Mouse (Mus musculus): ENCODE measurements around the gene AC129217.1.
A peak's percentile ranks its signal among the peaks of the same experiment; 100 is the strongest.
"Not testable (repeated sequence)": the region's sequence is repeated elsewhere in the genome, so short reads cannot be mapped to it uniquely, and the experiment has no call there.

Gene AC129217.1

DNA sequence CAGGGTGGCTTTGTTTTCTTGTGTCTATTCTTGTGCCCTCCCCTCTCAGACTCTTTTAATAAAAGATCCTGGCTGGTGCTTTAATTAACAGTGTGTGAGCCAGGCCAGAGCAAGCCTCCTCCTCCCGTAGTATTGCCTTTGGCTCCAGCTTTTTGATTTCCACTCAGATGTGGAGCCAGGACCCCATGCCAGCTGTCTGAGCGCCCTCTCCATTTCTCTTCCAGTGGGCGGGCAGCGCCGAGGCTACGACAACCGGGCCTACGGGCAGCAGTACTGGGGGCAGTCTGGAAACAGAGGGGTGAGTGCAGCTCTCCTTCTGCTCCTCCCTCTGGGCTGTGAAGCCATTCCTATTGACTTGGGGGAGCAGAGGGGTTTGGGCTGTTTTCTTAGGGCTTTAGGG, 1.1 kb downstream of the AC129217.1 start:
- no peak for DNase-seq (ENCODE audit: low spot score in 2 of 2)

DNA sequence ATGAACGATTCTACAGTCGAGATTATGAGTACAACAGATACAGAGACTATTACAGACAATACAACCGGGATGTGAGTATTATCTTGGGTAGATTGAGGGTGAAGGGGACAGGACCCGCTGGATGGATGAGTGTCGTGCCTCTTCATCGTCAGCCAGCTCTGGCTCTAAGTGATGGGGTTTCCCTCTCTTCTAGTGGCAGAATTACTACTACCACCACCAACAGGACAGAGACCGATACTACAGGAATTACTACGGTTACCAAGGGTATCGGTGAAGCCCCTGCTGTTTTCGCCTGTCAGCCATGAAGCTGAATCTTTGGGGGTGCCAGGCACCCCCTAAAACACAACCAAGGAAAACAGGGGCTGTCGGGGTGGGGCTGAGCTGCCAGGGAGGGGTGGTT, 1.7 kb downstream of the AC129217.1 start:
- DNase-seq (ENCODE audit: low spot score in 2 of 2), result no peak

DNA sequence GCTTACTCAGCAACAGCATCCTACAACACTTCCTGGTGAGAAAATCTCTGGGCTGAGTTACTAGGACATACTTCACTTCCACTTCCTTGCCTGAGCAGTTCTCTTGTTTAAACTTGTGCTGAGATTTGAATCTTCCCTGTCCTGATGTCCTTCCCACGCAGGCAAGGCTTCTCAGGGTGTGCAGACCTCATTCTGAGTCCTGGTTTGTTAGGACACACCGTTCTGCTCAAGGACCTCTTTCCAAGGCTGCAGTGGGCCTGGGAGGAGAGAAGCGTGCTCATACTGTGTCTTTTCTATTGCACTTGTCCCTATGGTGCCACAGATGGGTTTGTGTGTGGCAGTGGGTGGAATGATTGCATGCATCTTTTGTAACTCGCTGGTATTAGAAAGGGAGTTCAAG, 3.4 kb downstream of the AC129217.1 start:
- no peak for DNase-seq (ENCODE audit: low spot score in 2 of 2)

DNA sequence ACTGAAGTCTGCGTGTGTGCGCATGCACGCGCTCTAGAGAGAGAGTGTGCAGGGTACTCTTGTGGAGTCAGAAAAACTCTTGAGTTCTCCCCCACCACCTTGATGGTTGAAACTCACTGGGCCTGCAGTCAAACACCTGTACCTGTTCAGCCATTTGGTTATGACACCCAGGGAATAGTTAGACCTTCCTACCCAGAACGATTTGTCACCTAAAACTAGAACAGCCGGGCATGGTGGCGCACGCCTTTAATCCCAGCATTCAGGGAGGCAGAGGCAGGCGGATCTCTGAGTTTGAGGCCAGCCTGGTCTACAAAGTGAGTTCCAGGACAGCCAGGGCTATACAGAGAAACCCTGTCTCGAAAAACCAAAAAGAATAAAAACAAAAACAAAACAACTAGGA, 6.8 kb downstream of the AC129217.1 start:
- DNase-seq (ENCODE audit: low spot score in 2 of 2), result not testable (repeated sequence)

DNA sequence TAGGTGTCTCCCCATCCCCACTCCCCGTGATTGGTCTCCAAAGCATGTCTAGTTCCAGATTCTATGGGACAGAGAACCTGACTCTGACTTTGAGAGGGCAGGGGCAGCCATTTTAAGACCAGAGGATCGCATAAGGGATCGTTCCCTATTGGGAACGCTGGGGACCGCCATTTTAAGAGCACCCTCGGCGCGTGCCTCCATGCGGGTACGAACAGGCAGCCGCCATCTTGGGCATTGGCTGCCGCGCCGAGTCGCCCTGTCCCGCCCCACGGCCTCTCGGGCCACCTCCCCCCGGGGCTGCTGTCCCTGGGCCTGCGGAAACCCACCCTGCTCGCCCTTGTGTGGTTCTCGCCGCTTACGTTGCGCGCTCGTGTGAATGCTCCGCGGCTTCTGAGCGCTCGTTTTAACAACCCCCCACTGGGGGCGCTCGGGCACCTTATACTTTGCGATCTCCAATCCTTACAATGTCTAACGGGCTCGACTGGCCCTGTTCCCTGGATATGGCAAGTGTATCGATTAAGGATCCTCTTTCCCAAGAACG, 7.7 kb downstream of the AC129217.1 start, which contains the start of gene Bscl2:
Gene Bscl2 (plus strand): TSS at position 217 of the 541 bp plus-strand sequence.
- peak; percentile 73 to 83 for DNase-seq (ENCODE audit: low spot score in 2 of 2)

DNA sequence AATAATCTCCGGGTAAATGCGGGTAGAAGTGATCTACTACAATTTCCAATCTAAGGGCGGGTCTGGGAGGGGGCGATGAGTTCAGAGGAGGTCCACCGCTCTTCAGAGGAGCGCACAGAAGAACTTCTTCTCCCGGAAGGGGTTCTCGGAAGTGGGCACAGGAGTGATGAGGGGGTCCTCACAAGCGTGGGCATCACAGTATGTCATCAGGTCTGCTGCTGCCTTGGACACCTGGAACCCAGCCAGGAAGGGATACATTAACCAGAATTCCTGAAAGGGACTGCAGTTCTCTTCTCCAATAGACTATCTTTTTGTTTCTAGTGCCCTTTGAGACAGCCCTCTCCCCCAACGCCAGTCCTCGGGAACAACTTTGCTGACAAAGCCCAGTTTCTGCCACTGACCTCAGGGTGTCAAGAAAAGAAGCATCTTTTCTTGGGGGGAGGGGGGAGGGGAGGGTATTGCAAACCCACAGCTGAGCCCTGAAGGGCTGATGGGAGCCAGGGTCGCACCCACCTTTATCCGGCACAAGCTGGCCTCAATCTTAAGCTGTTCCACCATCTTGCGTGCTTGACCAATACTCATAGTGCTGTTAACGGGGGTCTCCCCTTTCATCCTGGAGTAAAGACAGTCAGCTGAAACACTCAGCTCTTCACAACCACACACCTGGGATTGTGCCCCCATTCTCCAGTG, 8.6 kb downstream of the AC129217.1 start:
- DNase-seq (ENCODE audit: low spot score in 2 of 2), result no peak

DNA sequence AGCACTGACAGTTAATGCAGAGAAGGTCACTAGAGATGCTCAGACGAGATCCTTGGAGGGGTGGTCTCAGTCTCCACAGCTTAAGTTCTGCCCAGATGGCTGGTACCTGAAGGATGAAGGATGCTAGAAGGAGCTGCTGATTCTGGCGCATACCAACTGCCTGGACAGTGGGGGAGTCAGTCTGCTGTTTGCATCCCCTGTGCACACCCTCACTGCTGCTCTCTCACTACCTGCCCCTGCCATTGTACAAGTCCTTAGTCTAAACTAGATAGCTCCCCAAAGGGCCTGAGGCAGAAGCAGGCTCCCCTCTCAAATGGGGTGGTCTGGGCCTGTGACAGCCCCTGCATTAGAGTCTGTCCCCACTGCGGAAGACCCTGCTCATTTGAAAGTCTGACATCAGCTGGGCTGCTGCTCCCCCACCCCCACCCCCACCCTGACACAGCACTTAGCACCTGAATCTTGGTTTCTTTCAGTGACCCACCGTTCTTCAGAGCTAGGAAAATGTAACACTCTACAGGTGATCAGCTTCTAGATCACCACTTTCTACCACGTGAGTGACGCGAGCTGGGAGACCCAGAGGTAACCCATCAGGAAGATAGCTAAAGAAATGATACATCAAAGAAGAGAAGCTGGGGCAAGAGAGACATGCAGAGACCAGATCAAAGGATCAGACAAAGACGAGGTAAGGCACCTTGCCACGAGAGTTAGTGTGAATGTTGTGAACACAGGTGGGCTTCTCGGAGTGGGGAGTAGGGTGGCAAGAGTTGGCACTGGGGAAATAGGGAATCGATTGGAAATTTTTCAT, 9.7 kb downstream of the AC129217.1 start, which contains the start of gene Gng3:
Gene Gng3 (minus strand): TSS at position 92 of the 805 bp plus-strand sequence.
- DNase-seq (ENCODE audit: low spot score in 2 of 2), result no peak

DNA sequence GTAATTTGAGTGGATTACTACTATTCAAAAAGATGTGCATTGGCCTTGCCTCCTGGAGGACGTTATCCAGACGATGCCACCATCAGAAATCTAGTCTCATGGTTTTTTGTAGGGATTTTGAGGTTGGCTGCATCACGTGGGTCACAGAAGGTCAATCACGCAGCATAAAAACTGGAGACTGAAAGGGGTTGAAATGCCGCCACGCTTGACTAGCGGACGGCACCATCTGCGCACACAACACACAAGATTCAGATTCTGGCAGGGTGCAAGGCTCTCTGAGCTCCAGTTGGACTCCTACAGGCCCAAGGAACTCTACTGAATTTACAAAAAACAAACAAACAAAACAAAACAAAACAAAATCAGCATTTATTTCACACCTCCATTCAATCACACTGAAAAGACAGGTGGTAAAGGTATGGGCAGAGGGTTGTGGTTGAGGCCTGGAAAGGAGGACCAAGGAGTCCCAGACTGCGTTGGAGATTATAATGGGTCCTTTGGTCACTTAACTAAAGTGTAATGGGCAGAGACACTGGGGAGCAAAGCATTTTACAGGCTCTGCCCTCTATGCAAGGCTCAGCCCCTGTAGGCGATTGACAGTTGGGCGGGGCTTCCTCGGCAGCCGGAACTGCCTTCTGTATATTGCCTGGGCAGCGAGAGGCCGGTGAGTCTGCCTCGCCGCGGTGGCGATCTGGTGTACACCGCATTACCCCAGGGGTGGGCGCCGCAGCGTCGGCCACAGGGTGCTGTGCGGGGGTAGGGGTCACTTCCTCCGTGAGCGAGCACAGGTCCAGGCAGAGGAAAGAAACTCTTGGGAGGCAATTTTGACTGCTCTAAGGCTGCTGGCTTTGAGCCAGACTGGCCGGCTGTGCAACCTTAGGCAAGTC, 10.6 kb downstream of the AC129217.1 start:
- peak; percentile 22 to 40 for DNase-seq (ENCODE audit: low spot score in 2 of 2)

DNA sequence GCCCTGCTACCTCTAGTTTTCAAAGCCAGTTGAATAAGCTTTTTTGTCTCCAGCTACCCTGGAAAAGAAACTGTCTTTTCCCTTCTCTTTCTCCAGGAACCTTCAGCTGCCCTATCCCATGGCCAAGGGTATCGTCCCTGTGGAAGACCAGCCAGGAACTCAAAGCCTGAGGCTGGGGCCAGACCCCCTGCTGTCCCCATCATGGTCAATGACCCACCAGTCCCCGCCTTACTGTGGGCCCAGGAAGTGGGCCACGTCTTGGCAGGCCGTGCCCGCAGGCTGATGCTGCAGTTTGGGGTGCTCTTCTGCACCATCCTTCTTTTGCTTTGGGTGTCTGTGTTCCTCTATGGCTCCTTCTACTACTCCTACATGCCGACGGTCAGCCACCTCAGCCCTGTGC, 11.4 kb downstream of the AC129217.1 start:
- DNase-seq (ENCODE audit: low spot score in 2 of 2), result no peak

DNA sequence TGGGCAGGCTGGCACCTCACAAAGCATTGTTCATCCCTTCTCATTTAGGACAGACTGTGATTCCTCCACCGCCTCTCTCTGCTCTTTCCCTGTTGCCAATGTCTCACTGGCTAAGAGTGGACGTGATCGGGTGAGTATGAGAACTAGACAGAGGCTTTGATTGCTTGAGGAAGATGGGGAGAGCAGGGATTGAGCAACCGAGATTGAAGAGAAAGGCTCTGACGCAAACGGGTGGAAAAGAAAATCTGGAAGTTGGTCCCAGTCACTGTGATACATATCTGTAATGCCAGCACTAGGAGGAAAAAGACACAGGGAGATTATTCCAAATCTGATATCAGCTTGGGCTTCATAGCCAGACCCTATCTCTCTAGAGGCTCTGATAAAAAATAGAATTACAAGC, 13.4 kb downstream of the AC129217.1 start:
- DNase-seq (ENCODE audit: low spot score in 2 of 2), result no peak

DNA sequence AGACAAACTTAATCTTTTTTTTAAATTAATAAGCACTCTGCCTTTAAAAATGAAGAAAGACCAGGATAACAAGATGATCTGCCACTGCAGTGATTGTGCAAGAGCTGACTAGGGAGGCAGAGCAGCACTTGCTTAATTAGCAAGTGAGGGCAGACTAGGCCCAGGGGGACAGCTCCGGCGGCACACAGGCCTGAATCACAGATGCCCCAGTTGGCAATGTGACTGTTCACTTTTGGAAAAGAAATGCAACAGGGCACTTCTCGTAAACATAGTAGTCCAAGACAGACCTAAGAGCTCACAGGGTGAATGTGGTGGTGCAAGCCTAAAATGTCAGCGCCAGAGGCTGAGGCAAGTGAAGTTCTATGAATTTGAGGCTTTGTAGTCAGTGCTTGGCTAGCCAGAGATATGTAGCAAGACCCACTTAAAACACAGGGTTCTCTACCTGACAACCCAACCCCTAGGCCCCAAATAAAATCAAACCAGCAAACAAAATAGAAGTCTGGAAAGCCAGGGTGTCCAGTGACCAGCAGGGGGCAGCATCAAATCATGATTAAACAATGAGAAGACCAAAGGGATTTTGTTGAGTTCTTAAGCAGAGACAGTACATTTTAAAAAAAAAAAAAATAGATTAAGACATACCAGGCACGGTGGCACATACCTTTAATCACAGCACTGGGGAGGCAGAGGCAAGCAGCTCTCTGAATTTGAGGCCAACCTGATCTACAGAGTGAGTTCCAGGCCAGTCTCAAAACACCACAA, 15.0 kb downstream of the AC129217.1 start:
- peak; percentile 53 to 87 for DNase-seq (ENCODE audit: low spot score in 2 of 2)

DNA sequence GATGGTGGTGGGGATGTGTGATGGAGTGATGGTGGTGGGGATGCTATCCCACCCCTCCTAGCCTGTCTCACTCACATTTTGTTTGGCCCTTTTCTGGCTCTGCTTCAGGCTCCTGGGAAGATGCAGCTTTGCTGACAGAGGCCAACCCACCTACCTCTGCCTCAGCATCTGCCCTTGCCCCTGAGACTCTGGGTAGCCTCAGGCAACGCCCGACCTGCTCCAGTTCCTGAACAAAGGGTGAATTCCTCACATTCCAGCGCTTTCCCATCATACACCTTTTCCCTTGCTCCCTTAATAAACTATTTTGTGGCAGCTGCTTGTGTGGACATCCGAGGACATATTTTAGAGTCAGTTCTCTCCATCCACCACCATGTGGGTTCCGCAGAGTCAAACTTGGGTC, 18.8 kb downstream of the AC129217.1 start:
- no peak for DNase-seq (ENCODE audit: low spot score in 2 of 2)

DNA sequence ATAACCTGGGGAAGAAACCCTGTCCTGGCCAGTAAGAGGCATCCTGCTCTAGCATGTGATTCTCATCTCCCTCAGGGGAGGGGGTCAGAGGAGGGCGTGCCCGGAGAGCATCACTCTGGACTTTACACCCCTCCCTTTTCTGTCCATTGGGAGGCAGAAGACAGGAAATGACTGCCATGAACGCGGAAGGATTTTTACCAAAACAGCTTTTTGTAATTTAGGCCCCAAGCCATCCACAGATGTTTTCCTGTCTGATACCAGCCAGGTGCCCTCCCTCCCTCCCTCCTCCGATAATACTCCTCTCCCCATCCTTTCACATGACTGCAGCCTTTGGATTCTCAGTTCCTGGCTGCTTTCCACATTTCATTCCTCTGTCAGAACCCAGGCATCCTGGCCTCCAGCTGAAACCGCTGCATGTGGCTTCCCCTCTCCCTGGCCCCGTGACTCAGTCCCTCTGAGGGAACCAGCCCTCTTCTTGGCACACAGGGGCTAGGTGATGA, 20.9 kb downstream of the AC129217.1 start, which contains the start of gene Lrrn4cl:
Gene Lrrn4cl (plus strand): TSS at position 367 of the 500 bp plus-strand sequence.
- DNase-seq (ENCODE audit: low spot score in 2 of 2), result no peak

DNA sequence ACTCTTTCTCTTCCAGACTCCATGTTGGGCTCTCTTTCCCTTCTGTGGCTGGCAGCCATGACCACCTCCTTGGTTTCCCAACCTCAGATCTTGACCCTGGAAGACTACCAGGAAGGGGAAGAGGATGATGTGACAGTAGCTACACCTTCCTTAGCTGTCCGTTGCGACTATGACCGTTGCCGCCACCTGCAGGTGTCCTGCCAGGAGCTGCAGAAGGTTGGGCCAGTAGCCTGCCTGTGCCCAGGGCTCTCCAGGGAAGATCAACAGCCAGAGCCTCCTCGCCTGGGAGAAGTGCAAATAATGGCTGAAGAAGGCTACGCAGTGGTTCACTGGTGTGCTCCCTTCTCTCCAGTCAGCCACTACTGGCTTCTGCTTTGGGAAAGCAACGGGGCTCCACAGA, 22.1 kb downstream of the AC129217.1 start:
- DNase-seq (ENCODE audit: low spot score in 2 of 2), result no peak

DNA sequence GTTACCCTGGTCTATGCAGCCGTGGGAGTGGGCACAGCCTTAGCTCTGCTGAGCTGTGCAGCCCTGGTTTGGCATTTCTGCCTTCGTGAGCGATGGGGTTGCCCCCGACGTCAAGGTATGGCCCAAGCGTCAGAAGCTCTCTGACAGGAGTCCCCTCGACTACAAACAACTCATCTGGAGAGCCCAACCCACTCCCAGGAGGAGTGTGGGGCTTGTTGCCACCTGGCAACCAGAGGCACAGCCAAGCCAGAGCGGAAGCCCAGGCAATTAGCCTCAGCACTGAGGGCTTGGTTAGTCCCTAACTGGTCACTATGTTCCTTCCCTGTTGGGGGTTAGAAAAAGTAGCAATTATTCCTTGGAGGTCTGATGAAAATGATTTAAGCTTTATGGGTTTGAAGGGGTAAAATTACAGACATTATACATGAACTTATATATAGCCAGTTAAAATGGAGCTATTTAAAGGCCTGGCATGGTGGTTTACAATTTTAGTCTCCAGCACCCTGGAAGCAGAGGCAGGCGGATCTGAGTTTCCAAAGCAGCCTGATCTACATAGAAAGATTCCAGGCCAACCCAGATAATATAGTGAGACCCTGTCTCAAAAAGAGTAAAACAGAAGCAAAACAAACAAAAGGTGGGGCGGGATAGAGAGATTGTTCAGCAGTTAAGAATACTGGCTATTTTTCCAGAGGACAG, 22.8 kb downstream of the AC129217.1 start:
- DNase-seq (ENCODE audit: low spot score in 2 of 2), result no peak

DNA sequence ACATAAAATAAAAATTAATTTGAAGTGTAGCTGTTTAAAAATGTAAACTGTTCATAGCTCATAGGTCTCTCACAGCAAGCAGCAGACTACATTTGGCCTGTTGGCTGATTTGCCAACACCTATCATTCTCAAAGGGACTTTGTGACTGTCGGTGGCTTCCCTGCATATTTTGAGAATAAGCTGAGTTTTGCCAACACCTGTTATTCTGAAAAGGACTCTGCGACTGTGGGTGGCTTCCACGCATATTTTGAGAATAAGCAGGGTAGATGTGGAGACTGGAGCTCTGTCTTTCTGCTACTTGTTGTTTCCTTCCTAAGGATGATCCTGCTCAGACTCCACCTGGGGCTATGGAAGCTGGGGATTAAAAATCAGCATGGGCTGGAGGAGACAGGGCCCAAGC, 23.5 kb downstream of the AC129217.1 start:
- no peak for DNase-seq (ENCODE audit: low spot score in 2 of 2)

DNA sequence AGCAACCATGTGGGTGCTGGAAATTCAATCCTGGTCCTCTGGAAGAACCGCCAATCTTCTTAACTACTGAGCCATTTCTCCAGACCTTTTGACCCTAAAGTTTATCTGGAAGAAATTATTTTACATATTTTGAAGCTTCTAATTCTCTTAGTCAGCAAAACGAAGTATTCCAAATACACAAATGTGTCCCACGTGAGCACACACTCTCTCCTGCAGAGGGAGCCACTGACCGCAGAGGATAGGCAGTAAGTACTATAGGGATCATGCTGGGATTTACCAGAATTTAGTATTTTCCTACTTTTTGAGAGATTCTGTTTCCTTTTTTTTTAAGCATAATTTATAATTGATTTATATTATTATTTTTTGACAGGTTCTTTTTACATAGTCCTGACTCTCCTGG, 28.1 kb downstream of the AC129217.1 start:
- DNase-seq (ENCODE audit: low spot score in 2 of 2), result peak in 1 of 2 experiments; percentile 55

DNA sequence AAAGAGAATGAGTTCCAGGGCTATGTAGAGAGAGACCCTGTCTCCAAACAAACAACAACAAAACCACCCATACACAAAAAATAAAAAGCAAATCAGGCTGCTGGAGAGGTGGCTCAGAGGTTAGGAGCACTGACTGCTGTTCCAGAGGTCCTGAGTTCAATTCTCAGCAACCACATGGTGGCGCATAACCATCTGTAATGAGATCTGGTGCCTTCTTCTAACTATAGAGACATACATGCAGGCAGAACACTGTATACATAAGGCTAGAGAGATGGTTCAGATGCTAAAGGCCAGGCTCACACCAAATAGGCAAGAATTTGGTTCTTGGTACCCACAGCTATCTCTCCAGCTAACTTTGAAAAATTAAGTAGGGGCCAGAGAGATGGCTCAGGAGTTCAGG, 29.4 kb downstream of the AC129217.1 start:
- peak; percentile 42 to 51 for DNase-seq (ENCODE audit: low spot score in 2 of 2)

DNA sequence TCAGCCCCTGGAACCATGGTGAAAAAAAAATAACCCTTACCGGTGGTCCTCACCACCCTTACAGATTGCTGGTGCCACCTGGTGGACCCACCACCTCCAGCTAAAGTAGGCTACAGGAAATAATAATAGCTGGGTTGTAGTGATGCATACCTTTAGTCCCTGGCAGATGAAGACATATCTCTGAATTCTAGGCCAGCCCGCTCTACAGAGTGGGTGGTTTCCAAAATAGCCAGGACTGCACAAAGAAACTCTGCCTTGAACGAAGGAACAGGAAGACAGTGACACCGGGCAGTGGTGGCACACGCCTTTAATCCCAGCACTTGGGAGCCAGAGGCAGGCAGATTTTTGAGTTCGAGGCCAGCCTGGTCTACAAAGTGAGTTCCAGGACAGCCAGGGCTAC, 34.7 kb downstream of the AC129217.1 start:
- no peak for DNase-seq (ENCODE audit: low spot score in 2 of 2)

DNA sequence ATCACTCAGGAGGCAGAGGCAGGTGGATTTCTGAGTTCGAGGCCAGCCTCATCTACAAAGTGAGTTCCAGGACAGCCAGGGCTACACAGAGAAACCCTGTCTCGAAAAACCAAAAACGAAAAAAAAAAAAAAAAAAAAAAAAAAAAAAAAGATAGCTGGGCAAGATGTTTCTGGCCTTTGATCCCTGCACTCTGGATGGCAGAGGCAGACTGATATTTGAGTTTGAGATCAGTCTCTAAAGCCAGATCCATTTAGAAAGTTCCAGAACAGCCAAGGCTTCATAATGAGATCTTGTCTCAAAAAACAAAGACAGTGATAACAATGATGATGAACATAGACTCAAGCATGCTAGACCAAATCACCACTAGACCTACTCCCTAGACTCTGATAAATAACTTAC, 40.8 kb downstream of the AC129217.1 start:
- DNase-seq (ENCODE audit: low spot score in 2 of 2), result not testable (repeated sequence)
